Mouse (Mus musculus) embryonic fibroblast, embryonic 13.5 days (primary cell): ENCODE data around the gene Ccna2. TPM values are rescaled to one million over a fixed set of nuclear protein-coding genes. Genes with fewer than 3 reads are reported as not detected.

ENCODE experiments used
- H3K27ac ChIP-seq: 2 replicates; pipeline ENCODE4 v1.5.1; 2012; ENCODE audit warnings: low read length, control low read depth, inconsistent platforms; ENCODE audit not compliant: insufficient read depth
- H3K4me1 ChIP-seq: 2 replicates; pipeline ENCODE4 v1.6.1; 2011; ENCODE audit warnings: low read length; ENCODE audit not compliant: control insufficient read depth, insufficient read depth
- H3K4me3 ChIP-seq: 2 replicates; pipeline ENCODE4 v1.5.1; 2011; ENCODE audit warnings: mild to moderate bottlenecking, control low read depth, low read length; ENCODE audit not compliant: insufficient read depth
- CTCF ChIP-seq: IDR thresholded peaks from 2 replicates; pipeline ENCODE4 v1.5.1; 2011; ENCODE audit warnings: mild to moderate bottlenecking, control low read depth, low read length, moderate library complexity, borderline replicate concordance; ENCODE audit not compliant: insufficient read depth
- POLR2A ChIP-seq: IDR thresholded peaks from 2 replicates; pipeline ENCODE4 v1.6.1; 2011; ENCODE audit warnings: low read depth, mild to moderate bottlenecking, control low read depth, low read length, moderate library complexity
- polyA plus RNA-seq: library from polyadenylated mRNA; stranded (reverse); fragments of >200 nt; gene quantifications from 2 replicates; pipeline ENCODE4 v1.2.4, GENCODE M21; 2011; ENCODE audit warnings: low read depth; ENCODE audit not compliant: missing spikeins, insufficient read length

Ccna2 gene
- polyA plus RNA-seq, 1 experiment: 117 TPM

DNA sequence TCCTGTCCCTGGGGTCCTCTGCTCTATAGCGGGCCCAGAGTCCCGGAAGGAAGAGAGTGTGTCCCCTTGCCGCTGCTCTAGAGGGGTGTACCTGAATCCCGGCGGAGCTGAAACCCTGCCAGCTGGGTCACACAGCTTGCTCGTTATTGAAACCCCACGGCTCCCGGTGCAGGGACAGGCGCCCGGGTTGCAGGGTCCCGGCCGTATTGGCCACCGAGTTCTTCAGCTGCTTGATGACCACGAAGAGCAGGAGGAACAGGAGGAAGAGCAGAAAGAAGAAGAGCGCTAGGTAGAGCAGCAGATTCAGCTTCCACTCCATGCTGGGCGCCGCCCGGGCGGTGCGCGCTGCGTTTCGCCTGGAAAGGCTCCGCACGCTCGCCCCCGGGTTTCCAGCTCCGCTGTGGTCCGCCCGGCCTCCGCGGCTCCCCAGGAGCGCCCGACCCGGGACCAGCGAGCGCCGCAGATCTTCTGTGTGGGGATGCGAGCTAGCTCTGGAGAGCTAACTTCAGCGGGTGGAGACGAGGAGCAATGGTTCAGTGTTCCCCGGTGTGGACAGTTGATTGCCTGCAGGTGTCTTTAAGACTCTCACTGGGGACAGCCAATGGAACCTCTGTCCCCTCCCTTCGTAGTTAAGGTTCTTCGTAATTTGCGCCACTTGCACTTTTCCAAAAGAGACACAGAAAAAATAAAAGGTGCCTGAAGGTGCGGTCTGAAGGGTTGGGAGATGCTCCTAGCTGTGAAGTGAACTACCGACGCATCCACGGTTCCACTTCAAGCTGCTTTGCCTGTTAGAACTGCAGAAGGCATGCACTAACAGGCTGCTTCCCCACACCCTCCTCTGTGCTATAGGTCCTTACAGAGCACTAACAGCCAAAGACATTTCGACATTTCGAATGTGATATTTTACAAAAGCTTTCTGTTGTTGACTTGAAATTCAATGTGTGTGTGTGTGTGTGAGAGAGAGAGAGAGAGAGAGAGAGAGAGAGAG, 50.6 kb downstream of the Ccna2 start, which contains the start of gene Gm11549:
TSS of gene Gm11549 (minus strand) at position 741 of the 988 bp plus-strand sequence.
- no peak within 1 kb of the TSS for H3K27ac ChIP-seq
- H3K4me1 ChIP-seq: no peaks in the 10 kb centered on the region
- peak within 1 kb of the TSS; percentile 26 for H3K4me3 ChIP-seq
- TF ChIP-seq POLR2A (no peak), CTCF (no peak)

- Histone ChIP-seq H3K27ac (no peak overlapping the region), H3K4me3 (no peak overlapping the region), H3K4me1 (no peaks in the 10 kb centered on the region)
- TF ChIP-seq POLR2A (no peak), CTCF (no peak)
Measured at GRCm38 (mm10) chr3:36516196-36516595, 55.8 kb downstream of the Ccna2 start.

Other genes with a start within 250 kb of the Ccna2 start
- 593 and 759 TPM in 2 replicates for gene Anxa5, start 96.3 kb downstream of the Ccna2 start, polyA plus RNA-seq
- 0.97 and 1.1 TPM in 2 replicates for gene 1810062G17Rik, start 96.2 kb downstream of the Ccna2 start, polyA plus RNA-seq
- gene Gm11549, start 50.3 kb downstream of the Ccna2 start, polyA plus RNA-seq: 0.30 and 0.52 TPM in 2 replicates
- gene Exosc9, start 19.5 kb downstream of the Ccna2 start, polyA plus RNA-seq: 52.2 and 53.3 TPM in 2 replicates
- 16.0 and 19.4 TPM in 2 replicates for gene Bbs7, start 41.3 kb upstream of the Ccna2 start, polyA plus RNA-seq
- 0.60 TPM in 1 of 2 replicates, not detected in the other for gene Trpc3, start 118.0 kb upstream of the Ccna2 start, polyA plus RNA-seq